Mouse (Mus musculus) frontal cortex, adult (tissue): ENCODE results near the gene Dppa5a.
"Not testable (repeated sequence)": the region's sequence is repeated elsewhere in the genome, so short reads cannot be mapped to it uniquely, and the experiment has no call there.

Experiments used
- ATAC-seq: cut with Nextera tagmentation; 2 replicates; pipeline ENCODE4 v1.9.2; 2017; ENCODE audit warnings: mild to moderate bottlenecking, moderate library complexity, mixed read lengths; ENCODE audit not compliant: low TSS enrichment

Gene Dppa5a

GRCm38 (mm10) chr9:78365850-78366544 is 2.0 kb downstream of the Dppa5a start:
- no peak for ATAC-seq

GRCm38 (mm10) chr9:78364701-78365100 is 3.3 kb downstream of the Dppa5a start:
- ATAC-seq: no peak

- ATAC-seq: no peak
Measured at GRCm38 (mm10) chr9:78363374-78363773, 4.6 kb downstream of the Dppa5a start.

- no peak for ATAC-seq
Measured at GRCm38 (mm10) chr9:78360484-78360872, 7.5 kb downstream of the Dppa5a start.

GRCm38 (mm10) chr9:78359750-78360483 is 8.1 kb downstream of the Dppa5a start:
- ATAC-seq: no peak

GRCm38 (mm10) chr9:78358053-78358452 is 9.9 kb downstream of the Dppa5a start:
- ATAC-seq: peak; percentile 80

GRCm38 (mm10) chr9:78355611-78356010 is 12.4 kb downstream of the Dppa5a start, which contains the start of gene Gsta2:
Gene Gsta2 (minus strand): TSS chr9:78355788.
- no peak for ATAC-seq

GRCm38 (mm10) chr9:78354665-78355578 is 13.1 kb downstream of the Dppa5a start:
- no peak for ATAC-seq

GRCm38 (mm10) chr9:78351504-78352220 is 16.3 kb downstream of the Dppa5a start:
- ATAC-seq: no peak

GRCm38 (mm10) chr9:78350007-78350406 is 18.0 kb downstream of the Dppa5a start:
- not testable (repeated sequence) for ATAC-seq

- not testable (repeated sequence) for ATAC-seq
Measured at GRCm38 (mm10) chr9:78349141-78349540, 18.8 kb downstream of the Dppa5a start.

GRCm38 (mm10) chr9:78348206-78349004 is 19.6 kb downstream of the Dppa5a start:
- not testable (repeated sequence) for ATAC-seq

GRCm38 (mm10) chr9:78347004-78347403 is 21.0 kb downstream of the Dppa5a start:
- no peak for ATAC-seq

- not testable (repeated sequence) for ATAC-seq
Measured at GRCm38 (mm10) chr9:78345235-78345634, 22.7 kb downstream of the Dppa5a start.

- ATAC-seq: not testable (repeated sequence)
Measured at GRCm38 (mm10) chr9:78343055-78343454, 24.9 kb downstream of the Dppa5a start.

GRCm38 (mm10) chr9:78342494-78342893 is 25.5 kb downstream of the Dppa5a start:
- not testable (repeated sequence) for ATAC-seq

GRCm38 (mm10) chr9:78340324-78340723 is 27.7 kb downstream of the Dppa5a start:
- ATAC-seq: peak; percentile 70; the same call in 1 of the 2 replicates

GRCm38 (mm10) chr9:78337050-78337449 is 30.9 kb downstream of the Dppa5a start:
- not testable (repeated sequence) for ATAC-seq

GRCm38 (mm10) chr9:78327289-78327688 is 40.7 kb downstream of the Dppa5a start, which contains the start of gene Omt2b:
Gene Omt2b (plus strand): TSS chr9:78327589.
- ATAC-seq: not testable (repeated sequence)

GRCm38 (mm10) chr9:78319499-78319898 is 48.5 kb downstream of the Dppa5a start:
- no peak for ATAC-seq
